Mouse (Mus musculus) CD4-positive, CD25-positive, alpha-beta regulatory T cell, adult 2 months (primary cell): ENCODE data around the gene Kcnk15.

Experiments
- DNase-seq: peaks from one replicate; pipeline ENCODE4 v3.0.0-alpha.2; 2012; ENCODE audit warnings: low read depth, low spot score

The Kcnk15 gene

GRCm38 (mm10) chr2:163875484-163875883, 22.0 kb downstream of the Kcnk15 start:
- DNase-seq = no peak

- DNase-seq = no peak
Observed at GRCm38 (mm10) chr2:163876830-163877498, 23.5 kb downstream of the Kcnk15 start.

- DNase-seq = no peak
Observed at GRCm38 (mm10) chr2:163880891-163881290, 27.4 kb downstream of the Kcnk15 start.

- no peak for DNase-seq
Observed at GRCm38 (mm10) chr2:163882859-163883652, 29.6 kb downstream of the Kcnk15 start.

GRCm38 (mm10) chr2:163889411-163889810, 36.0 kb downstream of the Kcnk15 start:
- no peak for DNase-seq

GRCm38 (mm10) chr2:163890586-163890985, 37.1 kb downstream of the Kcnk15 start:
- DNase-seq = no peak

- DNase-seq = no peak
Observed at GRCm38 (mm10) chr2:163891271-163891670, 37.8 kb downstream of the Kcnk15 start.

- DNase-seq = no peak
Observed at GRCm38 (mm10) chr2:163893446-163894370, 40.3 kb downstream of the Kcnk15 start.

GRCm38 (mm10) chr2:163895156-163895555, 41.7 kb downstream of the Kcnk15 start:
- DNase-seq = no peak

GRCm38 (mm10) chr2:163897026-163897425, 43.6 kb downstream of the Kcnk15 start:
- no peak for DNase-seq

GRCm38 (mm10) chr2:163897988-163898535, 44.6 kb downstream of the Kcnk15 start:
- no peak for DNase-seq

GRCm38 (mm10) chr2:163899910-163900411, 46.5 kb downstream of the Kcnk15 start:
- DNase-seq = no peak

- no peak for DNase-seq
Observed at GRCm38 (mm10) chr2:163901043-163901442, 47.6 kb downstream of the Kcnk15 start.

- no peak for DNase-seq
Observed at GRCm38 (mm10) chr2:163902448-163902847, 49.0 kb downstream of the Kcnk15 start.

GRCm38 (mm10) chr2:163903461-163903860, 50.0 kb downstream of the Kcnk15 start:
- no peak for DNase-seq

GRCm38 (mm10) chr2:163904323-163904722, 50.9 kb downstream of the Kcnk15 start:
- DNase-seq = no peak

- DNase-seq = no peak
Observed at GRCm38 (mm10) chr2:163907131-163907530, 53.7 kb downstream of the Kcnk15 start.
